Mouse (Mus musculus): ENCODE results near the gene Rgs1. TPM values are rescaled to one million over a fixed set of nuclear protein-coding genes. Genes with fewer than 3 reads are reported as not detected.

Rgs1 gene
- polyA plus RNA-seq, 1 experiment from 2014 or later: 1.7 TPM

- Histone ChIP-seq H3K27me3 (ENCODE audit: control insufficient read depth, insufficient read depth, low read length) (no peaks in the 10 kb centered on the region), H3K36me3 (ENCODE audit: control insufficient read depth, insufficient read depth, low read length) (no peaks in the 10 kb centered on the region), H3K4me1 (replicated peaks; ENCODE audit: control insufficient read depth, insufficient read depth) (no peaks in the 10 kb centered on the region), H3K27ac (replicated peaks) (no peak overlapping the region), H3K9me3 (ENCODE audit: control insufficient read depth, low read length) (no peaks in the 10 kb centered on the region), H3K4me2 (replicated peaks; ENCODE audit: low read depth) (no peak overlapping the region), H3K9ac (ENCODE audit: low read length) (no peak overlapping the region), H3K4me3 (ENCODE audit: low read depth, low read length) (no peak overlapping the region)
- TF ChIP-seq EP300 (optimal IDR thresholded peaks at IDR 0.05) (no peak), CTCF (IDR thresholded peaks at IDR 0.05; ENCODE audit: low read depth) (no peak)
- WGBS: 90% methylated on average over 1 of the region's 1 CpGs
- ATAC-seq (ENCODE audit: low FRiP score, low TSS enrichment): no peak
- no peak for DNase-seq (ENCODE audit: low spot score)
Observed at GRCm38 (mm10) chr1:144247382-144247781, 1.7 kb downstream of the Rgs1 start.

DNA sequence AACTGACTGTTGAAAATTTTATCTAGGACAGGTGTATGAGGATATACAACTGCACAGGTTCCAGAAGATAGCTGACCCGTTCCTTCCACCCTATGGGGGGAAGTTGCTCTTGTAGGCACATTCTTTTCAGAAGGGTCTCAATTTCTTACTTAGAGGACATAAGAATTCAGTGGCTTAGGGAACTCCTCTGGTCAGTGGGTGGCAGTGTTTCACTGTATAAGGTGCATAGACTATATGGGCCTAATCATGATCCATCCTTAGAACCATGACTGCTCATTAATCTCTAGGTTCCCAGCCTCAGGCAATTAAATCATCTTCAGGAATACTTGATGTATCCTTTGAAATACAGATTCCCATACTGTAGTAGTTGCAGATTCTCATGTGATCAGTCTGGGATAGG is 5.5 kb downstream of the Rgs1 start:
- ATAC-seq (ENCODE audit: low FRiP score, low TSS enrichment) (peak; percentile 59; the same call in 1 of the 2 replicates), DNase-seq (ENCODE audit: low spot score) (no peak)
- no peak overlapping the region for H3K9ac ChIP-seq (ENCODE audit: low read length)
- no peak for TF ChIP-seq EP300 (optimal IDR thresholded peaks at IDR 0.05)
- peak; percentile 73 for TF ChIP-seq CTCF (IDR thresholded peaks at IDR 0.05; ENCODE audit: low read depth)
- 54% methylated on average over 1 of the region's 1 CpGs for WGBS
- no peak overlapping the region for H3K4me2 ChIP-seq (replicated peaks; ENCODE audit: low read depth)
- H3K4me3 ChIP-seq (ENCODE audit: low read depth, low read length): no peak overlapping the region
- no peaks in the 10 kb centered on the region for H3K36me3 ChIP-seq (ENCODE audit: control insufficient read depth, insufficient read depth, low read length)
- no peaks in the 10 kb centered on the region for H3K9me3 ChIP-seq (ENCODE audit: control insufficient read depth, low read length)
- H3K4me1 ChIP-seq (replicated peaks; ENCODE audit: control insufficient read depth, insufficient read depth): no peaks in the 10 kb centered on the region
- H3K27me3 ChIP-seq (ENCODE audit: control insufficient read depth, insufficient read depth, low read length): no peaks in the 10 kb centered on the region
- no peak overlapping the region for H3K27ac ChIP-seq (replicated peaks)

GRCm38 (mm10) chr1:144239195-144239594 is 9.8 kb downstream of the Rgs1 start:
- H3K9me3 ChIP-seq (ENCODE audit: control insufficient read depth, low read length): no peaks in the 10 kb centered on the region
- H3K9ac ChIP-seq (ENCODE audit: low read length): no peak overlapping the region
- no peak for TF ChIP-seq EP300 (optimal IDR thresholded peaks at IDR 0.05)
- TF ChIP-seq CTCF (IDR thresholded peaks at IDR 0.05; ENCODE audit: low read depth): no peak
- no peaks in the 10 kb centered on the region for H3K36me3 ChIP-seq (ENCODE audit: control insufficient read depth, insufficient read depth, low read length)
- DNase-seq (ENCODE audit: low spot score) (no peak), ATAC-seq (ENCODE audit: low FRiP score, low TSS enrichment) (no peak)
- H3K27ac ChIP-seq (replicated peaks): no peak overlapping the region
- WGBS: 67% methylated on average over 2 of the region's 2 CpGs
- no peak overlapping the region for H3K4me2 ChIP-seq (replicated peaks; ENCODE audit: low read depth)
- H3K4me1 ChIP-seq (replicated peaks; ENCODE audit: control insufficient read depth, insufficient read depth): no peaks in the 10 kb centered on the region
- H3K27me3 ChIP-seq (ENCODE audit: control insufficient read depth, insufficient read depth, low read length): no peaks in the 10 kb centered on the region
- H3K4me3 ChIP-seq (ENCODE audit: low read depth, low read length): no peak overlapping the region

DNA sequence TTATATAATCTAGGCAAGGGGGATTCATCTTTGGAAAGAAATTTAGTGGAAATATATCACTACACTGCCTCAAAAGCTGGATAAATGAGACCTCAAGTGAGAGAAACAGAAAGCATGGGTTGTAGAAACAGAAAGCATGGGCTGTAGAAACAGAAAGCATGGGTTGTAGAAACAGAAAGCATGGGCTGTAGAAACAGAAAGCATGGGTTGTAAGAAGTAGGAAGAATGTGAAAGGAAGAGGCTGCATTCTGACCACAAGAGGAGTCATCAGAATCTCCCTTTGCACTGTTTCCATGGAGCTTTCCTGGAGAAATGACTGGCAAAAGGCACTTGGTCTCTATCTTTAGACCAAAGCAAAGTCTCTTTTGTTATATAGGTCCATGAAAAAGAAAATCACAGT is 33.8 kb downstream of the Rgs1 start:
- TF ChIP-seq EP300 (optimal IDR thresholded peaks at IDR 0.05) (no peak), CTCF (IDR thresholded peaks at IDR 0.05; ENCODE audit: low read depth) (no peak)

DNA sequence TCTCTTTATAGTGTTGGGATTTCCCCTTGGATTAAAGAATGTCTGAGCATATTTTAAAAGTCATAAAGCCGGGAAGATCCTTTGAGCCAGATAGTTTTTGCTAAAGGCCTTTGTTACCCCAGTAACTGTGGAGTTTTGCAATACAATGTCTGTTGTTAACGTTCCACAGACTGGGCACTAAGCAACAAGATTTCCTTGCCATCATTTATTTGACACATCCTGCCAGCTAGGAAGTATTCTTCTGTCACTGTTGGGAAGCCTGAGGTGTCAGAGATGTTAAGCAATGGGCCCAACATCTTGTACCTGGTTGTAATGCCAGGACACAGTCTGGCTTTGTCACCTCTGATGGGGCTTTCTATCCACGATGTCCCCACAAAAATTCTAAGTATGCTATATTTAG is 38.1 kb downstream of the Rgs1 start:
- DNase-seq (ENCODE audit: low spot score): no peak
- H3K27me3 ChIP-seq (ENCODE audit: control insufficient read depth, insufficient read depth, low read length): no peaks in the 10 kb centered on the region
- H3K9me3 ChIP-seq (ENCODE audit: control insufficient read depth, low read length): no peaks in the 10 kb centered on the region
- no peak overlapping the region for H3K4me3 ChIP-seq (ENCODE audit: low read depth, low read length)
- no peaks in the 10 kb centered on the region for H3K4me1 ChIP-seq (replicated peaks; ENCODE audit: control insufficient read depth, insufficient read depth)
- H3K4me2 ChIP-seq (replicated peaks; ENCODE audit: low read depth): no peak overlapping the region
- no peak overlapping the region for H3K9ac ChIP-seq (ENCODE audit: low read length)
- H3K27ac ChIP-seq (replicated peaks): no peak overlapping the region
- no peak for TF ChIP-seq CTCF (IDR thresholded peaks at IDR 0.05; ENCODE audit: low read depth)
- no peak for TF ChIP-seq EP300 (optimal IDR thresholded peaks at IDR 0.05)
- no peak for ATAC-seq (ENCODE audit: low FRiP score, low TSS enrichment)
- 57% methylated on average over 3 of the region's 3 CpGs for whole genome bisulfite sequencing
- no peaks in the 10 kb centered on the region for H3K36me3 ChIP-seq (ENCODE audit: control insufficient read depth, insufficient read depth, low read length)

More for the DNA sequence above, 33.8 kb downstream of the Rgs1 start:
- no peaks in the 10 kb centered on the region for H3K9me3 ChIP-seq (ENCODE audit: control insufficient read depth, low read length)
- no peak overlapping the region for H3K9ac ChIP-seq (ENCODE audit: low read length)
- ATAC-seq (ENCODE audit: low FRiP score, low TSS enrichment) (no peak), DNase-seq (ENCODE audit: low spot score) (no peak)
- H3K36me3 ChIP-seq (ENCODE audit: control insufficient read depth, insufficient read depth, low read length): no peaks in the 10 kb centered on the region
- no peak overlapping the region for H3K27ac ChIP-seq (replicated peaks)
- H3K27me3 ChIP-seq (ENCODE audit: control insufficient read depth, insufficient read depth, low read length): no peaks in the 10 kb centered on the region
- H3K4me1 ChIP-seq (replicated peaks; ENCODE audit: control insufficient read depth, insufficient read depth): no peaks in the 10 kb centered on the region
- H3K4me2 ChIP-seq (replicated peaks; ENCODE audit: low read depth): no peak overlapping the region
- no peak overlapping the region for H3K4me3 ChIP-seq (ENCODE audit: low read depth, low read length)

GRCm38 (mm10) chr1:144206281-144207061 is 42.6 kb downstream of the Rgs1 start:
- H3K9ac ChIP-seq (ENCODE audit: low read length): no peak overlapping the region
- no peaks in the 10 kb centered on the region for H3K4me1 ChIP-seq (replicated peaks; ENCODE audit: control insufficient read depth, insufficient read depth)
- no peaks in the 10 kb centered on the region for H3K27me3 ChIP-seq (ENCODE audit: control insufficient read depth, insufficient read depth, low read length)
- ATAC-seq (ENCODE audit: low FRiP score, low TSS enrichment) (no peak), DNase-seq (ENCODE audit: low spot score) (no peak)
- no peaks in the 10 kb centered on the region for H3K9me3 ChIP-seq (ENCODE audit: control insufficient read depth, low read length)
- TF ChIP-seq EP300 (optimal IDR thresholded peaks at IDR 0.05) (no peak), CTCF (IDR thresholded peaks at IDR 0.05; ENCODE audit: low read depth) (0 out of 2 replicates have a peak, but pooled peaks have one; percentile 7)
- no peak overlapping the region for H3K27ac ChIP-seq (replicated peaks)
- no peak overlapping the region for H3K4me2 ChIP-seq (replicated peaks; ENCODE audit: low read depth)
- WGBS: 76% methylated on average over 7 of the region's 7 CpGs
- H3K36me3 ChIP-seq (ENCODE audit: control insufficient read depth, insufficient read depth, low read length): no peaks in the 10 kb centered on the region
- H3K4me3 ChIP-seq (ENCODE audit: low read depth, low read length): no peak overlapping the region
